Mouse (Mus musculus): ENCODE data around the gene Sox30.

DNA sequence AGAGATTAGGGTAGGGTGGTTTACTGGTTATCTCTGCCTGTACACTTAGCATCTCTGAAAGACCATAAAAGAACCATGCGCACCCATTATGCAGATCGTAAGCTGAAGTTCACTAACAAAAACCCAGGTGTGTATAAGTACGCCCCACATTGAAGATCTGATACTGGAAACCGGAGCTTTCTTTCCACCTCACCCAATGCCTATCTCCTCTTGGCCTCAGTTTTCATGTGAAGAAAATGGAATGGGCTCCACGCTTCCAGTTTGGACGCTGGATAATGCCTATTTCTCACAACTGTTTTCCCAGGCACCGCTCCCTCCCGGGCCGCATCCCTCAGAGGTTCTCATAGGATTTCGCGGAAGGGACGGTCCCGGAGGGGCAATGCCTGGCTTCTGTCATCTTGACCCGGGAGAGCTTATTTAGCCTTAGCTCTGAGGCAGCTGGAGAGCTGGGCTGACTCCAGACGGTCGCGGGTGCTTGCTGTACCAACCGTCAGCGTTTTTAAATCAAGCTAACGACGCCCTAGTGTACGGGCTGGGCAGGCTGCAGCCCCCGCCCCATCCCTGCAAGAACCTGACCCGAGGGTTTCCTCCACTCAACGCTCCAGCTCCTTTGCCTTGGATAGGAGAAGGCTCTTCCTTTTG, 76.8 kb downstream of the Sox30 start:
- TF ChIP-seq POLR2A (IDR thresholded peaks at IDR 0.05; ENCODE audit: borderline replicate concordance, extremely low read depth, low read depth, low read length) (no peak), CTCF (IDR thresholded peaks at IDR 0.05; ENCODE audit: insufficient read depth, low read length) (no peak)
